Mouse (Mus musculus) spleen, adult 2 months (tissue): ENCODE measurements at regions not wholly inside any gene's neighbourhood (a gene's known extent, or its start where the extent isn't known, plus 50 kb on each side); places are given as distances from the start of the nearest gene placed in this dataset.
"Not testable (repeated sequence)": the region's sequence is repeated elsewhere in the genome, so short reads cannot be mapped to it uniquely, and the experiment has no call there.

Source experiments
- CTCF ChIP-seq: fragments of 200-500 bp; IDR thresholded peaks from 2 replicates; pipeline ENCODE4 v1.5.1; 2011; ENCODE audit warnings: mild to moderate bottlenecking, inconsistent platforms; ENCODE audit not compliant: insufficient read depth, insufficient read length, insufficient replicate concordance; ENCODE audit errors: extremely low read depth
- POLR2A ChIP-seq: fragments of 200-500 bp; IDR thresholded peaks from 2 replicates; pipeline ENCODE4 v1.6.1; 2011; ENCODE audit warnings: low read depth, low read length, inconsistent platforms

- not testable (repeated sequence) for TF ChIP-seq POLR2A, CTCF
Measured at GRCm38 (mm10) chr6:69858631-69859030, 933.4 kb downstream of the Rpia start.
